Mouse (Mus musculus): ENCODE results near the gene Spout1. TPM values are rescaled to one million over a fixed set of nuclear protein-coding genes. Genes with fewer than 3 reads are reported as not detected.

Gene Spout1
- total RNA-seq (2021): 10 to 100 TPM; 35.1 to 35.4 TPM

- DNase-seq (ENCODE audit: extremely low spot score in 1 of 2, low spot score in 1 of 2): peak; percentile 82 to 85
Observed at GRCm38 (mm10) chr2:30177700-30178675, at the start of gene Spout1. Spout1 (minus strand) TSS chr2:30178459.

GRCm38 (mm10) chr2:30216293-30216692 is 38.0 kb upstream of the Spout1 start:
- no peak for DNase-seq (ENCODE audit: extremely low spot score in 1 of 2, low spot score in 1 of 2)

- DNase-seq (ENCODE audit: extremely low spot score in 1 of 2, low spot score in 1 of 2): no peak
Observed at GRCm38 (mm10) chr2:30215493-30215892, 37.2 kb upstream of the Spout1 start.

GRCm38 (mm10) chr2:30214745-30215144 is 36.5 kb upstream of the Spout1 start:
- no peak for DNase-seq (ENCODE audit: extremely low spot score in 1 of 2, low spot score in 1 of 2)

GRCm38 (mm10) chr2:30212951-30213350 is 34.7 kb upstream of the Spout1 start:
- DNase-seq (ENCODE audit: extremely low spot score in 1 of 2, low spot score in 1 of 2): no peak

- DNase-seq (ENCODE audit: extremely low spot score in 1 of 2, low spot score in 1 of 2): no peak
Observed at GRCm38 (mm10) chr2:30212169-30212545, 33.9 kb upstream of the Spout1 start.

- DNase-seq (ENCODE audit: extremely low spot score in 1 of 2, low spot score in 1 of 2): no peak
Observed at GRCm38 (mm10) chr2:30211408-30212168, 33.3 kb upstream of the Spout1 start.

GRCm38 (mm10) chr2:30207886-30208285 is 29.6 kb upstream of the Spout1 start:
- no peak for DNase-seq (ENCODE audit: extremely low spot score in 1 of 2, low spot score in 1 of 2)

GRCm38 (mm10) chr2:30207401-30207800 is 29.1 kb upstream of the Spout1 start:
- no peak for DNase-seq (ENCODE audit: extremely low spot score in 1 of 2, low spot score in 1 of 2)

- peak; percentile 79 to 85 for DNase-seq (ENCODE audit: extremely low spot score in 1 of 2, low spot score in 1 of 2)
Observed at GRCm38 (mm10) chr2:30205629-30206357, 27.5 kb upstream of the Spout1 start, which contains the start of gene Kyat1. Kyat1 (minus strand) TSS chr2:30205847.

- DNase-seq (ENCODE audit: extremely low spot score in 1 of 2, low spot score in 1 of 2): peak in 1 of 2 experiments; percentile 20
Observed at GRCm38 (mm10) chr2:30205255-30205628, 27.0 kb upstream of the Spout1 start.

- DNase-seq (ENCODE audit: extremely low spot score in 1 of 2, low spot score in 1 of 2): peak in 1 of 2 experiments; percentile 6
Observed at GRCm38 (mm10) chr2:30203439-30203838, 25.2 kb upstream of the Spout1 start.

- DNase-seq (ENCODE audit: extremely low spot score in 1 of 2, low spot score in 1 of 2): no peak
Observed at GRCm38 (mm10) chr2:30200388-30200925, 22.2 kb upstream of the Spout1 start.

- no peak for DNase-seq (ENCODE audit: extremely low spot score in 1 of 2, low spot score in 1 of 2)
Observed at GRCm38 (mm10) chr2:30199984-30200383, 21.7 kb upstream of the Spout1 start.

- DNase-seq (ENCODE audit: extremely low spot score in 1 of 2, low spot score in 1 of 2): no peak
Observed at GRCm38 (mm10) chr2:30198021-30198420, 19.8 kb upstream of the Spout1 start.

- no peak for DNase-seq (ENCODE audit: extremely low spot score in 1 of 2, low spot score in 1 of 2)
Observed at GRCm38 (mm10) chr2:30194656-30195055, 16.4 kb upstream of the Spout1 start.

- no peak for DNase-seq (ENCODE audit: extremely low spot score in 1 of 2, low spot score in 1 of 2)
Observed at GRCm38 (mm10) chr2:30191790-30192580, 13.7 kb upstream of the Spout1 start.

- DNase-seq (ENCODE audit: extremely low spot score in 1 of 2, low spot score in 1 of 2): no peak
Observed at GRCm38 (mm10) chr2:30185681-30186080, 7.4 kb upstream of the Spout1 start.

GRCm38 (mm10) chr2:30185276-30185675 is 7.0 kb upstream of the Spout1 start:
- DNase-seq (ENCODE audit: extremely low spot score in 1 of 2, low spot score in 1 of 2): no peak

Measured in layer of hippocampus, postnatal 25 days (tissue).